Mouse (Mus musculus): ENCODE measurements around the gene Hamp.
"Not testable (repeated sequence)": the region's sequence is repeated elsewhere in the genome, so short reads cannot be mapped to it uniquely, and the experiment has no call there.

DNA sequence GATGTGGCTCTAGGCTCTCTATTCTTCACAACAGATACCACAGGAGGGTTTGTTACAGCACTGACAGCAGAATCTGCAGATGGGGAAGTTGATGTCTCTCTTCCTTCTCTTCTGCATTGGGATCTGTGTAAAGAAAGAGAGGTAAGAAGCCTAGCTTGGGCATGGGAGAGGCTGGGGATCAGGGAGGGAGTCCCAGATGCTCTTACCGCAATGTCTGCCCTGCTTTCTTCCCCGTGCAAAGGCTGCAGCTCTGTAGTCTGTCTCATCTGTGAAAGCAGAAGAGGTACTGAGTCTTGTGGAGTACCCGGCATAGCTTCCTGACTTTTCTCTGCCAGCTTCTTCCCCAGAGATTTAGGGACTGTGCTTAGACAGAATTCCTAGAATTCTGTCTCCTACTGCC lies 21.3 kb downstream of the Hamp start:
- TF ChIP-seq CTCF (conservative IDR thresholded peaks at IDR 0.05; ENCODE audit: low read length); NANOG (IDR thresholded peaks at IDR 0.05; ENCODE audit: borderline replicate concordance, low read length); POU5F1 (IDR thresholded peaks at IDR 0.05; ENCODE audit: borderline replicate concordance, low read length): not testable (repeated sequence)
